Mouse (Mus musculus): ENCODE data around the gene Synm. TPM values are rescaled to one million over a fixed set of nuclear protein-coding genes. Genes with fewer than 3 reads are reported as not detected.

Synm gene
- polyA plus RNA-seq, 1 experiment from 2014 or later: 0.79 TPM

GRCm38 (mm10) chr7:67758858-67759628 lies 499 bp downstream of the Synm start:
- H3K9me3 ChIP-seq (ENCODE audit: control insufficient read depth, low read length): no peaks in the 10 kb centered on the region
- peaks cover 14% of the 10 kb centered on the region for H3K27me3 ChIP-seq (ENCODE audit: control insufficient read depth, insufficient read depth, low read length)
- DNase-seq (ENCODE audit: low spot score): no peak
- no peak overlapping the region for H3K27ac ChIP-seq (replicated peaks; ENCODE audit: low read depth, low read length)
- peak overlapping the region; percentile 41; the same call in 1 of the 2 replicates for H3K9ac ChIP-seq (ENCODE audit: low read length)
- H3K4me2 ChIP-seq (ENCODE audit: low read depth, severe bottlenecking): peak overlapping the region; percentile 100
- WGBS: under 1% methylated on average over 79 of the region's 92 CpGs
- no peaks in the 10 kb centered on the region for H3K36me3 ChIP-seq (ENCODE audit: control insufficient read depth, insufficient read depth, low read length)
- H3K4me3 ChIP-seq (ENCODE audit: low read depth, low read length): peak overlapping the region; percentile 50
- peak; percentile 73 for ATAC-seq (ENCODE audit: insufficient number of reproducible peaks, low FRiP score, low TSS enrichment, low read depth)
- peaks cover 9% of the 10 kb centered on the region for H3K4me1 ChIP-seq (ENCODE audit: control insufficient read depth, insufficient read depth, low read length)

DNA sequence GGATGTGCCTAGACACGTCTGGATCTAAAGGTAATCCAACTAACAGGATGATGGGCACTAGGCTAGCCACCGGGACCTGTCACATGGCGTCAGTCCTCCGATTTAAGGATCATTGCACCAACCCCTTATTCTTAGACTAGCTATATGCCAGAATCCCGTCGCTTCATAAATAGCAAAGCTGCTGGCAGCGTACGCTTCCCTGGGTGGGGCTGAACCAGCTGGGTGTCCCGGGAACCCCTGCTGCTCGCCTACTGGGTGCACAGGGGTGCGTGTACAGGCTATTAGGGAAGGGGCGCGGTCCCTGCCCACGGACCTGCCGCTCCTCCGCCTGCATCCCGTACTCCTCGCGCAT lies 1.1 kb downstream of the Synm start:
- H3K4me3 ChIP-seq (ENCODE audit: low read depth, low read length): peak overlapping the region; percentile 50
- no peak overlapping the region for H3K27ac ChIP-seq (replicated peaks; ENCODE audit: low read depth, low read length)
- peaks cover 14% of the 10 kb centered on the region for H3K27me3 ChIP-seq (ENCODE audit: control insufficient read depth, insufficient read depth, low read length)
- H3K9me3 ChIP-seq (ENCODE audit: control insufficient read depth, low read length): no peaks in the 10 kb centered on the region
- H3K9ac ChIP-seq (ENCODE audit: low read length): peak overlapping the region; percentile 41; the same call in 1 of the 2 replicates
- peak overlapping the region; percentile 100 for H3K4me2 ChIP-seq (ENCODE audit: low read depth, severe bottlenecking)
- ATAC-seq (ENCODE audit: insufficient number of reproducible peaks, low FRiP score, low TSS enrichment, low read depth) (no peak), DNase-seq (ENCODE audit: low spot score) (no peak)
- 3% methylated on average over 19 of the region's 19 CpGs for WGBS
- no peaks in the 10 kb centered on the region for H3K36me3 ChIP-seq (ENCODE audit: control insufficient read depth, insufficient read depth, low read length)
- H3K4me1 ChIP-seq (ENCODE audit: control insufficient read depth, insufficient read depth, low read length): peaks cover 9% of the 10 kb centered on the region

DNA sequence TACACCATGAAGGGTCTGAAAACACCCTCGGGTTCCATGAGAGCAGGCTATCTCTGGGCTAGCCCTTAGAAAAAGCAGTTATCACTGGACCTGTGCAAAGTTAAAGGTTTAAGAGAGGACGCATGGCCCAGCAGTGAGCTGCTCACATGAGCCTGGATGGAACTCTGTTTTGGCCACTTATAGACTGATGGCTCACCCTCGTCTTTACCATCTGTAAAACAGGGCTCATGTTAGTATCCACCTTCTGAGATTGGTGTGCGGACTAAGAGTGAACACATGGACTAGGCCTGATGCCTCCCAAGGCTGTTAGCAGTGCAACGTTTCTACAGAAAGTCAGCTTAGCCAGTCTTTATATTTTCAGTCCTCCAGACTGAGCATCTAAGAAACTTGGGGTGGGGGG lies 2.9 kb downstream of the Synm start:
- no peak overlapping the region for H3K9ac ChIP-seq (ENCODE audit: low read length)
- 87% methylated on average over 5 of the region's 5 CpGs for WGBS
- no peaks in the 10 kb centered on the region for H3K36me3 ChIP-seq (ENCODE audit: control insufficient read depth, insufficient read depth, low read length)
- peaks cover 14% of the 10 kb centered on the region for H3K27me3 ChIP-seq (ENCODE audit: control insufficient read depth, insufficient read depth, low read length)
- DNase-seq (ENCODE audit: low spot score) (no peak), ATAC-seq (ENCODE audit: insufficient number of reproducible peaks, low FRiP score, low TSS enrichment, low read depth) (no peak)
- H3K4me3 ChIP-seq (ENCODE audit: low read depth, low read length): no peak overlapping the region
- H3K9me3 ChIP-seq (ENCODE audit: control insufficient read depth, low read length): no peaks in the 10 kb centered on the region
- H3K27ac ChIP-seq (replicated peaks; ENCODE audit: low read depth, low read length): no peak overlapping the region
- peaks cover 9% of the 10 kb centered on the region for H3K4me1 ChIP-seq (ENCODE audit: control insufficient read depth, insufficient read depth, low read length)
- H3K4me2 ChIP-seq (ENCODE audit: low read depth, severe bottlenecking): no peak overlapping the region

DNA sequence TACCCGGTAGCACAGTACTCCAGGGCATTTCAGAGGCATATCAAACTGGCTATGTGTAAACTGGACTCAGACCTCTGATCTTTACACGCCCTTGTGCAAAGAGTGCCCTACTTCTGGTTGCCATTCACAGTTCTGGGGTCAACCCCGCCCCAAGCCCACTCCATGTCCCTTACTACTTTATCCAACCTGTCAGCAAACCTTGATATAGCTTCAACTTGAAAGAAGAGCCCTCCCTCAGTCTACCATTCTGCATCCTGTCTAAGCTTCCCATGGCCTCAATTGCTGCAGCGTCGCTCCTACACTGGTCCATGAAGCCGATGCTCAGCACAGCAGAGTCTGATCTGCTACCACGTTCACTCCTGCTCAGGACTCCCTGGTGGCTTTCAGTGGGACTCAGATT lies 4.2 kb downstream of the Synm start:
- 85% methylated on average over 7 of the region's 7 CpGs for WGBS

GRCm38 (mm10) chr7:67754606-67755005 lies 4.9 kb downstream of the Synm start:
- DNase-seq (ENCODE audit: low spot score) (no peak), ATAC-seq (ENCODE audit: insufficient number of reproducible peaks, low FRiP score, low TSS enrichment, low read depth) (no peak)
- Histone ChIP-seq H3K9ac (ENCODE audit: low read length) (no peak overlapping the region), H3K9me3 (ENCODE audit: control insufficient read depth, low read length) (no peaks in the 10 kb centered on the region), H3K4me3 (ENCODE audit: low read depth, low read length) (no peak overlapping the region), H3K4me1 (ENCODE audit: control insufficient read depth, insufficient read depth, low read length) (peaks cover 9% of the 10 kb centered on the region), H3K36me3 (ENCODE audit: control insufficient read depth, insufficient read depth, low read length) (no peaks in the 10 kb centered on the region), H3K27me3 (ENCODE audit: control insufficient read depth, insufficient read depth, low read length) (peaks cover 14% of the 10 kb centered on the region), H3K4me2 (ENCODE audit: low read depth, severe bottlenecking) (no peak overlapping the region), H3K27ac (replicated peaks; ENCODE audit: low read depth, low read length) (no peak overlapping the region)
- 83% methylated on average over 11 of the region's 11 CpGs for WGBS

More for the DNA sequence above, 4.2 kb downstream of the Synm start:
- H3K9ac ChIP-seq (ENCODE audit: low read length): no peak overlapping the region
- peaks cover 14% of the 10 kb centered on the region for H3K27me3 ChIP-seq (ENCODE audit: control insufficient read depth, insufficient read depth, low read length)
- H3K36me3 ChIP-seq (ENCODE audit: control insufficient read depth, insufficient read depth, low read length): no peaks in the 10 kb centered on the region
- no peak overlapping the region for H3K4me2 ChIP-seq (ENCODE audit: low read depth, severe bottlenecking)
- peaks cover 9% of the 10 kb centered on the region for H3K4me1 ChIP-seq (ENCODE audit: control insufficient read depth, insufficient read depth, low read length)
- H3K27ac ChIP-seq (replicated peaks; ENCODE audit: low read depth, low read length): no peak overlapping the region
- ATAC-seq (ENCODE audit: insufficient number of reproducible peaks, low FRiP score, low TSS enrichment, low read depth) (no peak), DNase-seq (ENCODE audit: low spot score) (no peak)
- no peaks in the 10 kb centered on the region for H3K9me3 ChIP-seq (ENCODE audit: control insufficient read depth, low read length)
- H3K4me3 ChIP-seq (ENCODE audit: low read depth, low read length): no peak overlapping the region

DNA sequence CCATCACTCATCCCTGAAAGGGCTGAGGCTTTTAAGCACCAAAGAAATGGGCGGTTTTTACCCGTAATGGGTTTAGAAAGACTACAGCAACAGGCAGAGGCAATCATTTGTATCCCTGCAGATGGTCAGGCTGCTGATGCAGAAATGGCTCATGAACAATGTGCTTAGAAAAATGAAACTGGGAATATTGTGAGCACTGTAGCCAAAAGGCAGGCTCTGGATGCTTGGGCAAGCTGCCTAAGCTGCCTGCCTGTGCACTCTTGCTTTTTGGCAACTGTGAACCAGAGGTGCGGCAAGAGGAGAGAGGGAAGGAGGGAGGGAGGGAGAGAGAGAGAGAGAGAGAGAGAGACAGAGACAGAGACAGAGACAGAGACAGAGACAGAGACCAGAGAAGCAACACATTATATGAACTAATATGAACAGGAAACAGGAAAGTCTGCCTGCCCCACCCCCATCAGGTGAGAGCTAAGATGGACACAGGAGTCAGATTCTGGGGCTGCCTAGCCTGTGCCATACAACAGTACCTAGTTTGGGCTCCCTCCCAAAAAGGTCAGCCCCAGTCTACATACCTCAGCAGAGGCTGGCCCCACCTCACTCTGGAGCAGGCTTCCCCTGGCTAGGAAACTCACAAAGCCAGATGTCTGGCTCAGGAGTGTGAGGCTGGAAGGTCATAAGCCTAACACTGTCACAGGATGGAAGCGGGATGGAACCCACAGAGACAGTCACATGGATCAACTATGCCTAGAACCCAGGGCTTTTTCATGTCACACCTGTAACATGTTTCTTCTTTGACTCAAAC lies 9.9 kb downstream of the Synm start:
- no peak overlapping the region for H3K9ac ChIP-seq (ENCODE audit: low read length)
- 70% methylated on average over 4 of the region's 4 CpGs for WGBS
- no peaks in the 10 kb centered on the region for H3K4me1 ChIP-seq (ENCODE audit: control insufficient read depth, insufficient read depth, low read length)
- no peak overlapping the region for H3K4me3 ChIP-seq (ENCODE audit: low read depth, low read length)
- ATAC-seq (ENCODE audit: insufficient number of reproducible peaks, low FRiP score, low TSS enrichment, low read depth) (no peak), DNase-seq (ENCODE audit: low spot score) (no peak)
- H3K9me3 ChIP-seq (ENCODE audit: control insufficient read depth, low read length): no peaks in the 10 kb centered on the region; the same call in 1 of the 2 replicates
- H3K4me2 ChIP-seq (ENCODE audit: low read depth, severe bottlenecking): no peak overlapping the region
- no peak overlapping the region for H3K27ac ChIP-seq (replicated peaks; ENCODE audit: low read depth, low read length)
- H3K27me3 ChIP-seq (ENCODE audit: control insufficient read depth, insufficient read depth, low read length): no peaks in the 10 kb centered on the region
- H3K36me3 ChIP-seq (ENCODE audit: control insufficient read depth, insufficient read depth, low read length): no peaks in the 10 kb centered on the region

GRCm38 (mm10) chr7:67747731-67748305 lies 11.7 kb downstream of the Synm start:
- WGBS: 80% methylated on average over 4 of the region's 4 CpGs
- no peak overlapping the region for H3K4me2 ChIP-seq (ENCODE audit: low read depth, severe bottlenecking)
- DNase-seq (ENCODE audit: low spot score) (no peak), ATAC-seq (ENCODE audit: insufficient number of reproducible peaks, low FRiP score, low TSS enrichment, low read depth) (no peak)
- H3K9me3 ChIP-seq (ENCODE audit: control insufficient read depth, low read length): no peaks in the 10 kb centered on the region; the same call in 1 of the 2 replicates
- H3K36me3 ChIP-seq (ENCODE audit: control insufficient read depth, insufficient read depth, low read length): no peaks in the 10 kb centered on the region
- no peaks in the 10 kb centered on the region for H3K27me3 ChIP-seq (ENCODE audit: control insufficient read depth, insufficient read depth, low read length)
- no peaks in the 10 kb centered on the region for H3K4me1 ChIP-seq (ENCODE audit: control insufficient read depth, insufficient read depth, low read length)
- no peak overlapping the region for H3K9ac ChIP-seq (ENCODE audit: low read length)
- H3K4me3 ChIP-seq (ENCODE audit: low read depth, low read length): no peak overlapping the region
- no peak overlapping the region for H3K27ac ChIP-seq (replicated peaks; ENCODE audit: low read depth, low read length)

- Histone ChIP-seq H3K9ac (ENCODE audit: low read length) (no peak overlapping the region), H3K27ac (replicated peaks; ENCODE audit: low read depth, low read length) (no peak overlapping the region), H3K27me3 (ENCODE audit: control insufficient read depth, insufficient read depth, low read length) (no peaks in the 10 kb centered on the region), H3K4me2 (ENCODE audit: low read depth, severe bottlenecking) (no peak overlapping the region), H3K4me3 (ENCODE audit: low read depth, low read length) (no peak overlapping the region), H3K36me3 (ENCODE audit: control insufficient read depth, insufficient read depth, low read length) (no peaks in the 10 kb centered on the region), H3K9me3 (ENCODE audit: control insufficient read depth, low read length) (no peaks in the 10 kb centered on the region; the same call in 1 of the 2 replicates), H3K4me1 (ENCODE audit: control insufficient read depth, insufficient read depth, low read length) (peaks cover 9% of the 10 kb centered on the region; the same call in 1 of the 2 replicates)
- ATAC-seq (ENCODE audit: insufficient number of reproducible peaks, low FRiP score, low TSS enrichment, low read depth): no peak
- WGBS: 61% methylated on average over 7 of the region's 7 CpGs
- DNase-seq (ENCODE audit: low spot score): no peak
These were observed 17.8 kb downstream of the Synm start for GRCm38 (mm10) chr7:67741706-67742105.
